ENCODE assay signal across 25 mouse cellular contexts in genomic region chr12:72704068-72704467, GRCm38 (mm10). TPM values are rescaled to one million over a fixed set of nuclear protein-coding genes. Genes with fewer than 3 reads are reported as not detected.
"Had no signal": no experiment of that assay in that cellular context is flagged by ENCODE, and none has a peak within 500 bp of the region (broad histone marks: within the 10 kb centered on the region; RNA-seq: fewer than 3 reads in every experiment).

No protein-coding gene starts in this region.

- DNase-seq: gastrocnemius, adult 2 months; gastrocnemius, postnatal 10 days; gastrocnemius, postnatal 25 days; heart, adult 2 months; heart, postnatal 14 days; heart, postnatal 36 days; kidney, adult 11 months; kidney, adult 2 months; kidney, adult 9 months; kidney, postnatal 14 days; kidney, postnatal 36 days; layer of hippocampus, adult 9-11 months; layer of hippocampus, postnatal 36 days; left cerebral cortex, postnatal 4 days had no signal

- ATAC-seq: hindbrain, postnatal 0 days; intestine, embryonic 16.5 days; liver, embryonic 12.5 days had no signal

RNA-seq across cellular contexts. Expression of gene Gm4756, which starts 54.6 kb away (rescaled TPM):
- total RNA-seq: gastrocnemius, adult 2 months; gastrocnemius, postnatal 10 days; gastrocnemius, postnatal 25 days; gastrocnemius, postnatal 4 days; heart, adult 2 months; heart, postnatal 14 days; heart, postnatal 36 days; hematopoietic stem cell, adult 5-6 weeks; hindbrain, postnatal 0 days; layer of hippocampus, adult 18-20 months; layer of hippocampus, adult 8-10 months; layer of hippocampus, postnatal 36 days; left cerebral cortex, adult 18-20 months; left cerebral cortex, adult 8-10 months; left cerebral cortex, postnatal 10 days; left cerebral cortex, postnatal 25 days; left cerebral cortex, postnatal 4 days had no signal
